Mouse (Mus musculus) liver, embryonic 18 days (tissue): ENCODE data around the gene Gtdc1. TPM values are rescaled to one million over a fixed set of nuclear protein-coding genes. Genes with fewer than 3 reads are reported as not detected.

Source experiments
- polyA plus RNA-seq: library from polyadenylated mRNA; depleted of rRNA; stranded (reverse); fragments of >200 nt; gene quantifications from 2 replicates; pipeline ENCODE4 v1.2.3, GENCODE M21; 2012; rRNA removed

Gene Gtdc1
- polyA plus RNA-seq: 5.6 and 6.0 TPM in 2 replicates

DNA sequence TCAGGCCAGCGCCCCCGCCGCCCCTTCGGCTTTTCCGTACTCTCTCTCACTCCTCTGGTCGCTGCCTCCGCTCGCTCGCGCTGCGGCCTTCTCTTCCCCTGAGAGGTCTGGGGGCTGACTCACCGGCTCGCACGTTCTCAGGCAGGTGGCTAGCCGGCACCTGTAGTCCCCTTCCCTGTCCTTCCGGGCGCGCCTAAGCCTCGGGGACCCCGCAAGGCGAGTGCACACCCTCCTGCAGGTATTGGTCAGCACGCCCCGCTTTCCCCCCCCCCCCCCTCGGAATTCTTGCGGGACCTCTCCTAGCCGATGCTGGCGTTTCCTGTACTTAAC lies at the start of gene Gtdc1:
Gtdc1 (minus strand) TSS at position 176 of the 330 bp plus-strand sequence.

Other genes with a start within 250 kb of the Gtdc1 start
- 6.4 and 6.9 TPM in 2 replicates for gene Zeb2, start 189.7 kb upstream of the Gtdc1 start, polyA plus RNA-seq